Mouse (Mus musculus): ENCODE results near the gene Adam33. TPM values are rescaled to one million over a fixed set of nuclear protein-coding genes. Genes with fewer than 3 reads are reported as not detected.

The Adam33 gene
- total and polyA plus RNA-seq, 3 experiments = 0.17 to 0.21 TPM; not detected in 1

Other genes with a start within 250 kb of the Adam33 start
- gene 4930402H24Rik, start 157.4 kb downstream of the Adam33 start, total RNA-seq (2012; rRNA removed) = 3.3 and 4.2 TPM in 2 replicates
- gene 4930402H24Rik, start 157.4 kb downstream of the Adam33 start, total RNA-seq (2014; rRNA removed) = 3.1 and 4.2 TPM in 2 replicates
- 2.6 and 4.8 TPM in 2 replicates for gene 4930402H24Rik, start 157.4 kb downstream of the Adam33 start, polyA plus RNA-seq (2012; ENCODE audit: insufficient read length, low read depth)
- gene Atrn, start 157.3 kb downstream of the Adam33 start, total RNA-seq (2012; rRNA removed) = 4.4 and 4.5 TPM in 2 replicates
- gene Atrn, start 157.3 kb downstream of the Adam33 start, total RNA-seq (2014; rRNA removed) = 4.0 TPM in 2 replicates
- gene Atrn, start 157.3 kb downstream of the Adam33 start, polyA plus RNA-seq (2012; ENCODE audit: insufficient read length, low read depth) = 4.9 and 5.8 TPM in 2 replicates
- gene Gfra4, start 20.7 kb downstream of the Adam33 start, total RNA-seq (2012; rRNA removed) = not detected in 2 replicates
- not detected in 2 replicates for gene Gfra4, start 20.7 kb downstream of the Adam33 start, total RNA-seq (2014; rRNA removed)
- gene Gfra4, start 20.7 kb downstream of the Adam33 start, polyA plus RNA-seq (2012; ENCODE audit: insufficient read length, low read depth) = not detected in 2 replicates
- gene Siglec1, start 23.0 kb upstream of the Adam33 start, total RNA-seq (2012; rRNA removed) = 0.04 TPM in 1 of 2 replicates, not detected in the other
- gene Siglec1, start 23.0 kb upstream of the Adam33 start, total RNA-seq (2014; rRNA removed) = not detected in 2 replicates
- gene Siglec1, start 23.0 kb upstream of the Adam33 start, polyA plus RNA-seq (2012; ENCODE audit: insufficient read length, low read depth) = 0.05 TPM in 1 of 2 replicates, not detected in the other
- 1.3 and 1.7 TPM in 2 replicates for gene Hspa12b, start 63.5 kb upstream of the Adam33 start, total RNA-seq (2012; rRNA removed)
- 0.24 and 0.56 TPM in 2 replicates for gene Hspa12b, start 63.5 kb upstream of the Adam33 start, total RNA-seq (2014; rRNA removed)
- 2.0 TPM in 2 replicates for gene Hspa12b, start 63.5 kb upstream of the Adam33 start, polyA plus RNA-seq (2012; ENCODE audit: insufficient read length, low read depth)
- gene Gm11037, start 69.7 kb upstream of the Adam33 start, total RNA-seq (2012; rRNA removed) = not detected in 2 replicates
- not detected in 2 replicates for gene Gm11037, start 69.7 kb upstream of the Adam33 start, total RNA-seq (2014; rRNA removed)
- gene Gm11037, start 69.7 kb upstream of the Adam33 start, polyA plus RNA-seq (2012; ENCODE audit: insufficient read length, low read depth) = not detected in 2 replicates
- 25.3 and 36.5 TPM in 2 replicates for gene 1700037H04Rik, start 96.3 kb upstream of the Adam33 start, total RNA-seq (2012; rRNA removed)
- 11.2 and 16.0 TPM in 2 replicates for gene 1700037H04Rik, start 96.3 kb upstream of the Adam33 start, total RNA-seq (2014; rRNA removed)
- 40.0 and 43.0 TPM in 2 replicates for gene 1700037H04Rik, start 96.3 kb upstream of the Adam33 start, polyA plus RNA-seq (2012; ENCODE audit: insufficient read length, low read depth)
- gene Cenpb, start 116.3 kb upstream of the Adam33 start, total RNA-seq (2012; rRNA removed) = 24.4 and 26.8 TPM in 2 replicates
- 17.3 and 18.1 TPM in 2 replicates for gene Cenpb, start 116.3 kb upstream of the Adam33 start, total RNA-seq (2014; rRNA removed)
- gene Cenpb, start 116.3 kb upstream of the Adam33 start, polyA plus RNA-seq (2012; ENCODE audit: insufficient read length, low read depth) = 26.1 and 26.6 TPM in 2 replicates
- gene Cdc25b, start 123.1 kb upstream of the Adam33 start, total RNA-seq (2012; rRNA removed) = 11.6 and 14.4 TPM in 2 replicates
- gene Cdc25b, start 123.1 kb upstream of the Adam33 start, total RNA-seq (2014; rRNA removed) = 23.3 and 24.0 TPM in 2 replicates
- gene Cdc25b, start 123.1 kb upstream of the Adam33 start, polyA plus RNA-seq (2012; ENCODE audit: insufficient read length, low read depth) = 21.3 and 22.8 TPM in 2 replicates
- 0.97 and 1.0 TPM in 2 replicates for gene Spef1, start 123.5 kb upstream of the Adam33 start, total RNA-seq (2012; rRNA removed)
- 0.34 and 0.45 TPM in 2 replicates for gene Spef1, start 123.5 kb upstream of the Adam33 start, total RNA-seq (2014; rRNA removed)
- 1.2 TPM in 2 replicates for gene Spef1, start 123.5 kb upstream of the Adam33 start, polyA plus RNA-seq (2012; ENCODE audit: insufficient read length, low read depth)
- 9.1 and 10.4 TPM in 2 replicates for gene Ap5s1, start 143.3 kb upstream of the Adam33 start, total RNA-seq (2012; rRNA removed)
- gene Ap5s1, start 143.3 kb upstream of the Adam33 start, total RNA-seq (2014; rRNA removed) = 19.8 and 22.5 TPM in 2 replicates
- gene Ap5s1, start 143.3 kb upstream of the Adam33 start, polyA plus RNA-seq (2012; ENCODE audit: insufficient read length, low read depth) = 8.1 and 9.9 TPM in 2 replicates
- 25.6 and 25.9 TPM in 2 replicates for gene Mavs, start 170.2 kb upstream of the Adam33 start, total RNA-seq (2012; rRNA removed)
- 18.5 and 18.6 TPM in 2 replicates for gene Mavs, start 170.2 kb upstream of the Adam33 start, total RNA-seq (2014; rRNA removed)
- 26.8 and 34.5 TPM in 2 replicates for gene Mavs, start 170.2 kb upstream of the Adam33 start, polyA plus RNA-seq (2012; ENCODE audit: insufficient read length, low read depth)
- gene Pank2, start 198.7 kb upstream of the Adam33 start, total RNA-seq (2012; rRNA removed) = 16.6 and 19.0 TPM in 2 replicates
- gene Pank2, start 198.7 kb upstream of the Adam33 start, total RNA-seq (2014; rRNA removed) = 25.6 and 28.6 TPM in 2 replicates
- gene Pank2, start 198.7 kb upstream of the Adam33 start, polyA plus RNA-seq (2012; ENCODE audit: insufficient read length, low read depth) = 34.7 and 43.2 TPM in 2 replicates

Measured in CH12.LX (cell line).